Mouse (Mus musculus) G1E (cell line): Measurements from ENCODE around the gene Mybpc3. TPM values are rescaled to one million over a fixed set of nuclear protein-coding genes. Genes with fewer than 3 reads are reported as not detected.

Experiments
- ATAC-seq: 2 replicates; pipeline ENCODE4 v1.8.0; 2016; ENCODE audit warnings: mild to moderate bottlenecking; ENCODE audit not compliant: insufficient number of reproducible peaks, poor library complexity, low FRiP score, severe bottlenecking; ENCODE audit errors: extremely low read depth
- DNase-seq: peaks from one replicate; pipeline ENCODE4 v3.0.0; 2012; ENCODE audit warnings: low spot score
- H3K27me3 ChIP-seq: 2 replicates; pipeline ENCODE4 v1.6.1; 2012; ENCODE audit warnings: mild to moderate bottlenecking, low read length, inconsistent platforms; ENCODE audit not compliant: insufficient read depth
- H3K36me3 ChIP-seq: replicated peaks from 2 replicates; pipeline ENCODE3; 2012; ENCODE audit warnings: mild to moderate bottlenecking, inconsistent platforms
- H3K4me1 ChIP-seq: 2 replicates; pipeline ENCODE4 v1.6.1; 2012; ENCODE audit warnings: low read depth, low read length, inconsistent platforms, mixed read lengths; ENCODE audit not compliant: insufficient read depth
- H3K4me3 ChIP-seq: 2 replicates; pipeline ENCODE4 v1.5.1; 2012; ENCODE audit warnings: low read depth, mild to moderate bottlenecking, inconsistent platforms, low read length, moderate library complexity, mixed read lengths
- H3K9me3 ChIP-seq: replicated peaks from 2 replicates; pipeline ENCODE4 v1.6.1; 2012; ENCODE audit warnings: inconsistent platforms
- CTCF ChIP-seq: IDR thresholded peaks from 2 replicates; pipeline ENCODE4 v1.5.1; 2012; ENCODE audit warnings: low read depth, low read length, inconsistent platforms, mixed read lengths
- GATA1 ChIP-seq: IDR thresholded peaks from 2 replicates; pipeline ENCODE4 v1.6.1; 2012; ENCODE audit warnings: borderline replicate concordance, low read length, inconsistent platforms, mixed read lengths
- GATA2 ChIP-seq: IDR thresholded peaks from 2 replicates; pipeline ENCODE4 v1.6.1; 2012; ENCODE audit warnings: low read depth, low read length, inconsistent platforms, borderline replicate concordance
- POLR2AphosphoS5 ChIP-seq: IDR thresholded peaks from 2 replicates; pipeline ENCODE4 v1.6.1; 2012; ENCODE audit warnings: low read depth, low read length, inconsistent platforms; ENCODE audit not compliant: insufficient replicate concordance
- TAL1 ChIP-seq: conservative IDR thresholded peaks from 2 replicates; pipeline ENCODE4 v1.6.1; 2012; ENCODE audit warnings: low read depth, low read length, inconsistent platforms, mixed read lengths
- polyA plus RNA-seq: library from polyadenylated mRNA; stranded (reverse); fragments of >175 nt; gene quantifications from 2 replicates; pipeline ENCODE4 v1.2.3, GENCODE M21; 2012
- total RNA-seq, 2 experiments: library from RNA; stranded (forward) in 1 of 2; stranded (reverse) in 1 of 2; fragments of 200-1000 nt in 1 of 2; fragments of >200 nt in 1 of 2; fragmentation: Nextera tagmentation in 1 of 2; gene quantifications; 2 replicates each; pipeline ENCODE4 v1.2.3; 2014 to 2017

Gene Mybpc3
- total and polyA plus RNA-seq, 3 experiments = not detected

- no peak for TF ChIP-seq GATA1
- TF ChIP-seq GATA2 = no peak
- TF ChIP-seq POLR2AphosphoS5 = no peak
- no peak for TF ChIP-seq CTCF
- no peak for TF ChIP-seq TAL1
- no peaks in the 10 kb centered on the region for H3K9me3 ChIP-seq
- no peak overlapping the region for H3K4me3 ChIP-seq
- peaks cover 3% of the 10 kb centered on the region; the same call in 1 of the 2 replicates for H3K4me1 ChIP-seq
- no peak for DNase-seq
- H3K27me3 ChIP-seq = peaks cover 71% of the 10 kb centered on the region
- no peaks in the 10 kb centered on the region for H3K36me3 ChIP-seq
- ATAC-seq = no peak
Measured at GRCm38 (mm10) chr2:91130126-91130525, 12.2 kb downstream of the Mybpc3 start.

DNA sequence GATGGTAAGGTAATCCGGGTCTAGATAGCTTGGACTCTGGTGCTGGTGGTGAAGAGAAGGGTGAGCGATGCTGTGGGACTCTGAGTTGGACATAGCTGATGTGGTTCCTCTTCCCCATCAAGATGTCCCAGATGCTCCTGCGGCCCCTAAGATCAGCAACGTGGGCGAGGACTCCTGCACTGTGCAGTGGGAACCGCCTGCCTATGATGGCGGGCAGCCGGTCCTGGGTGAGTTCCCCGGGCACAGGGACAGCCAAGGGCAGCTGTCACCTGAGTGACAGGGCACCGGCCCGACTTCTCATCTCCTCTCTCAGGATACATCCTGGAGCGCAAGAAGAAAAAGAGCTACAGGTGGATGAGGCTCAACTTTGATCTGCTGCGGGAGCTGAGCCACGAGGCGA, 13.3 kb downstream of the Mybpc3 start:
- Histone ChIP-seq H3K27me3 (peaks cover 65% of the 10 kb centered on the region), H3K4me3 (no peak overlapping the region), H3K36me3 (peaks cover 5% of the 10 kb centered on the region), H3K9me3 (no peaks in the 10 kb centered on the region), H3K4me1 (peaks cover 3% of the 10 kb centered on the region; the same call in 1 of the 2 replicates)
- TF ChIP-seq GATA1 (no peak), CTCF (no peak), TAL1 (no peak), POLR2AphosphoS5 (no peak)
- ATAC-seq = no peak
- DNase-seq = no peak

DNA sequence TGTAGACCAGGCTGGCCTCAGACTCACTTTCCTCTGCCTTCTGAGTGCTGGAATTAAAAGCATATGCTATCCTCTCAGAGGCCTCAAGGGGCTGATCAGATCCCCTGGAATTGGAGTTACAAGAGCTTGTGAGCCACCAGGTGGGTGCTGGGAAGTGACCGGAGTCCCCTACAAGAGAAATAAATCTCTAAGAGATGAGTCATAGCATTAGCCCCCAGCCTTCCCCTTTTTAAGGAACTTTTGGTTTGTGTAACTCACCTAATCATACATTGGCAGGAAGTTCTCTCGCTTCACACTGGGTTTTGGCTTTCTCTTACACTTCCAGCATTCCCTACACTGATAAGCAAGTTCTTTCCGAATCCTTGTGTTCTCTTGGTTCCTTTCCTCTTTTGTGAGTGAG, 14.1 kb downstream of the Mybpc3 start:
- TF ChIP-seq CTCF (no peak), GATA1 (no peak), GATA2 (no peak), POLR2AphosphoS5 (no peak), TAL1 (no peak)
- ATAC-seq = no peak
- Histone ChIP-seq H3K36me3 (peaks cover 13% of the 10 kb centered on the region), H3K4me3 (no peak overlapping the region), H3K4me1 (peaks cover 3% of the 10 kb centered on the region; the same call in 1 of the 2 replicates), H3K9me3 (no peaks in the 10 kb centered on the region), H3K27me3 (peaks cover 58% of the 10 kb centered on the region)
- DNase-seq = no peak

DNA sequence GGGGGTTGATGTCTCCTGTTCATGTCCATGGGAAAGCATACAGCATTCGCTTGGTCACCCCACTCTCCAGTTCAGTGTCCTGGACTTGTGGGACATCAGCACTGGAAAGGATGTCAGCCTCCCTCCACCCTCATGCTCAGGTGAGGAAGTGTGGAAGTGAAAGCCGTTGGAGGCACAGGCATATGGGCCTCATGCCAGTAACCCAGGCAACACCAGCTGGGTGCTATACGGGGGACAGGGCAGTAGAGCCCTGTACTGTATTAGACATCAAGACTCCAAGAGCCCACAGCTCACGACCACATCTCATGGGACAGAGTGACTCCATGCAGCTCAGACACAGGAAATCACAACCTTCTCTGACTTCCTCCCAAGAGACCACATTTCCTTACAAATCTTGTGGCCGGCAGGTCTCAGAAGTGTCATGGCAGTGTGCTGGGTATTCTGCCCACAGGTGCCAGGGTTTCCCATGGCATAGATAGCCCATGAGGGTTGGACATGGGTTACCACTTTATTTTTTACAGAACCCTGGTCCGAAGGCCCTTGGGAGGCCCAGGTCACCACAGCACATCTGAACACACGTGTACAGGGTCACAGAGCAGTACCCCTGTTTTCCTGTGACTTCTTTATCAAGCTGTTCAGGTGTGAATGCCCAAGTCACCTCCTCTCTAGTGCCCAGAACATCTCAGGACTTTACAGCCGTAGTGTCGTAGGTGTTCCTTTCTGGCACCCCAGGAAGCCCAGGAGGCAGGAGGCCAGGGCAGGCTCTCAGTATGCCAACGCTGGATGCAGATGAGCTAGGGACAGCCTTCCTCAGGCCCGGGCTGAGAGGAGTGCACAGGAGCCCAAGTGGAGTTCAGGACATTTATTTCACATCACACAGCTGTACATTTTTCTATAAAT, 18.8 kb downstream of the Mybpc3 start:
- DNase-seq = no peak
- H3K4me1 ChIP-seq = no peaks in the 10 kb centered on the region
- H3K9me3 ChIP-seq = no peaks in the 10 kb centered on the region
- ATAC-seq = no peak
- peaks cover 60% of the 10 kb centered on the region for H3K36me3 ChIP-seq
- no peak overlapping the region for H3K4me3 ChIP-seq
- TF ChIP-seq GATA1 = no peak
- no peak for TF ChIP-seq POLR2AphosphoS5
- no peak for TF ChIP-seq GATA2
- no peak for TF ChIP-seq TAL1
- TF ChIP-seq CTCF = no peak
- peaks cover 20% of the 10 kb centered on the region for H3K27me3 ChIP-seq

DNA sequence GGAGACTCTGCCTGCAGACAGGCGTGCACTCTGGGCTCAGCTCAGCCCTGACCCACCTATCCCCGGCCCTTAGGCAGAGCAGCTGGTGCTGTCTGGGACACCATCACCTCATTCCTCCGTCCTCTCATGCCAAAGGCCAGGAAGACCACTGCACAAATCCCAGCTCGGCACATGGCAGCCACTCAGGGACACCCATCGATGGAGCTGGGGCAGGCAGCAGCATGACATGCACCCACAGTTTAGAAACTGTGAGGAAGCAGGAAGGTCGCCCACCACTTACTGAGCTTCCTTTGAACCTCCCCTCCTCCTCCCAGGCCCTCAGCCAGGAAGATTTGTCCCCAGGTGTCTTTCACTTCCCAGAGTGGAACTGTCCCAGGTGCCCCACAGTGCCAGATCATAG, 19.5 kb downstream of the Mybpc3 start:
- TF ChIP-seq GATA1 (no peak), CTCF (no peak), GATA2 (no peak), TAL1 (no peak), POLR2AphosphoS5 (no peak)
- H3K36me3 ChIP-seq = peaks cover 68% of the 10 kb centered on the region
- peaks cover 15% of the 10 kb centered on the region for H3K27me3 ChIP-seq

DNA sequence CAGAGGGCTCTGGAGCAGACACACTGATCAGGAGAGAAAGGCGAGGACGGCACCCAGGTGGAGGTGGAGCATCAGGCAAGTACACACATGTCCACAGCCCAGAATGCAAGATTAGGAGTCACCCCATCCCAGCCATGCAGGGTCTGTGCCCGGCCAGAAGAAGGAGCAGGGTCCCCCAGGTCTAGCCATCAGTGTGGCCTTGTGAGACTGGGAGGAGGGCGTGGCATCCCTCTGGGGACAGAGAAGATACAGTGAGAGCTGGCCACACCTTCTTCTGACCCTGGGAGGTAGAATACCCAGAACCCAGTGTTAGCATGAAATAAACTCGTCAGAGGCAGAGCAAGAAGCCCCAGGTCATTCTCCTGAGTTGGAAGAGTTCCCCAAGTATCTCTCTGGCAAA, 21.4 kb downstream of the Mybpc3 start:
- Histone ChIP-seq H3K27me3 (peaks cover 3% of the 10 kb centered on the region; the same call in 1 of the 2 replicates), H3K9me3 (no peaks in the 10 kb centered on the region), H3K4me3 (no peak overlapping the region), H3K36me3 (peaks cover 84% of the 10 kb centered on the region), H3K4me1 (no peaks in the 10 kb centered on the region)
- no peak for DNase-seq
- ATAC-seq = no peak
- TF ChIP-seq CTCF (no peak), GATA2 (no peak), GATA1 (no peak), TAL1 (no peak), POLR2AphosphoS5 (no peak)

More for the DNA sequence above, 19.5 kb downstream of the Mybpc3 start:
- H3K9me3 ChIP-seq = no peaks in the 10 kb centered on the region
- H3K4me3 ChIP-seq = no peak overlapping the region
- DNase-seq = no peak
- no peaks in the 10 kb centered on the region for H3K4me1 ChIP-seq
- no peak for ATAC-seq
